Mouse (Mus musculus) CH12.LX (cell line): ENCODE measurements around the gene Lamb2. TPM values are rescaled to one million over a fixed set of nuclear protein-coding genes. Genes with fewer than 3 reads are reported as not detected.

Experiments used
- DNase-seq: peaks from one replicate; pipeline ENCODE4 v3.0.0-alpha.2; 2013; ENCODE audit errors: extremely low read depth
- H3K27ac ChIP-seq: 2 replicates; pipeline ENCODE4 v1.5.1; 2012; ENCODE audit warnings: low read depth, mild to moderate bottlenecking, control low read depth, moderate library complexity; ENCODE audit not compliant: insufficient read depth
- H3K27me3 ChIP-seq: replicated peaks from 2 replicates; pipeline ENCODE3; 2012; ENCODE audit warnings: inconsistent platforms
- H3K36me3 ChIP-seq, 2 experiments: replicated peaks in 1 of 2; 2 replicates each; pipeline versions ENCODE3 to v1.6.1; 2012; ENCODE audit warnings: inconsistent platforms in 1 of 2, low read length in 1 of 2, mild to moderate bottlenecking in 1 of 2, mixed read lengths in 1 of 2, moderate library complexity in 1 of 2; ENCODE audit not compliant: control insufficient read depth in 1 of 2, insufficient read depth in 1 of 2
- H3K4me1 ChIP-seq, 2 experiments: 2 replicates each; pipeline ENCODE4 v1.6.1; 2012; ENCODE audit warnings: inconsistent platforms in 1 of 2, moderate library complexity in 1 of 2; ENCODE audit not compliant: insufficient read depth in 2 of 2, control insufficient read depth in 1 of 2
- H3K4me2 ChIP-seq: 2 replicates; pipeline ENCODE4 v1.6.1; 2012; ENCODE audit warnings: low read depth, mild to moderate bottlenecking, control low read depth; ENCODE audit not compliant: poor library complexity, insufficient read depth, severe bottlenecking
- H3K4me3 ChIP-seq, 3 experiments: fragments of 150-350 bp in 1 of 3; sonication (generic) in 1 of 3; replicated peaks in 1 of 3; 2 replicates each; pipeline versions ENCODE3 to v1.5.1; 2011 to 2012; ENCODE audit warnings: low read depth in 2 of 3, low read length in 2 of 3, mild to moderate bottlenecking in 2 of 3, moderate library complexity in 2 of 3, control low read depth in 1 of 3, improper control_type of control experiment in 1 of 3, inconsistent platforms in 1 of 3, mixed read lengths in 1 of 3; ENCODE audit not compliant: poor library complexity in 1 of 3
- H3K79me2 ChIP-seq: replicated peaks from 2 replicates; pipeline ENCODE4 v1.6.1; 2012; ENCODE audit warnings: mild to moderate bottlenecking, moderate library complexity; ENCODE audit not compliant: control insufficient read depth, poor library complexity, insufficient read depth, severe bottlenecking; ENCODE audit errors: extremely low read depth
- H3K9ac ChIP-seq: 2 replicates; pipeline ENCODE4 v1.6.1; 2012; ENCODE audit warnings: low read depth, mild to moderate bottlenecking, control low read depth, moderate library complexity; ENCODE audit not compliant: insufficient read depth
- H3K9me3 ChIP-seq: replicated peaks from 2 replicates; pipeline ENCODE3; 2012; ENCODE audit warnings: low read length, inconsistent platforms, mixed read lengths
- BHLHE40 ChIP-seq: IDR thresholded peaks from 2 replicates; pipeline ENCODE4 v1.6.1; 2011; ENCODE audit warnings: mild to moderate bottlenecking, low read depth, low read length, improper control_type of control experiment
- E2F4 ChIP-seq: IDR thresholded peaks from 2 replicates; pipeline ENCODE4 v1.6.1; 2011; ENCODE audit warnings: low read depth, low read length, improper control_type of control experiment; ENCODE audit not compliant: insufficient replicate concordance
- EP300 ChIP-seq: IDR thresholded peaks from 2 replicates; pipeline ENCODE4 v1.6.1; 2011; ENCODE audit warnings: low read length, improper control_type of control experiment
- GABPA ChIP-seq: IDR thresholded peaks from 2 replicates; pipeline ENCODE4 v1.6.1; 2012; ENCODE audit warnings: low read depth, low read length, improper control_type of control experiment, inconsistent platforms; ENCODE audit not compliant: insufficient replicate concordance
- HCFC1 ChIP-seq: IDR thresholded peaks from 2 replicates; pipeline ENCODE4 v1.6.1; 2012; ENCODE audit warnings: low read depth, mild to moderate bottlenecking, inconsistent platforms, low read length, improper control_type of control experiment
- JUND ChIP-seq: conservative IDR thresholded peaks from 2 replicates; pipeline ENCODE4 v1.6.1; 2011; ENCODE audit warnings: low read depth, low read length, improper control_type of control experiment
- MAX ChIP-seq: IDR thresholded peaks from 2 replicates; pipeline ENCODE4 v1.6.1; 2011; ENCODE audit warnings: low read length, improper control_type of control experiment
- MEF2A ChIP-seq: IDR thresholded peaks from 2 replicates; pipeline ENCODE4 v1.6.1; 2014; ENCODE audit warnings: low read depth, mild to moderate bottlenecking, inconsistent platforms, low read length, improper control_type of control experiment, borderline replicate concordance
- MYC ChIP-seq: IDR thresholded peaks from 2 replicates; pipeline ENCODE4 v1.6.1; 2011; ENCODE audit warnings: low read depth, mild to moderate bottlenecking, improper control_type of control experiment, low read length
- NRF1 ChIP-seq: IDR thresholded peaks from 2 replicates; pipeline ENCODE4 v1.6.1; 2014; ENCODE audit warnings: low read depth, mild to moderate bottlenecking, inconsistent platforms, low read length, improper control_type of control experiment, moderate library complexity
- POLR2A ChIP-seq: IDR thresholded peaks from 2 replicates; pipeline ENCODE4 v1.6.1; 2011; ENCODE audit warnings: low read depth, mild to moderate bottlenecking, improper control_type of control experiment, low read length
- POLR2AphosphoS2 ChIP-seq: IDR thresholded peaks from 2 replicates; pipeline ENCODE4 v1.6.1; 2011; ENCODE audit warnings: low read depth, low read length, improper control_type of control experiment
- TBP ChIP-seq: conservative IDR thresholded peaks from 2 replicates; pipeline ENCODE4 v1.6.1; 2011; ENCODE audit warnings: low read depth, low read length, improper control_type of control experiment
- TCF12 ChIP-seq: IDR thresholded peaks from 2 replicates; pipeline ENCODE4 v1.6.1; 2014; ENCODE audit warnings: low read depth, mild to moderate bottlenecking, inconsistent platforms, low read length, improper control_type of control experiment
- UBTF ChIP-seq: IDR thresholded peaks from 2 replicates; pipeline ENCODE4 v1.6.1; 2012; ENCODE audit warnings: low read depth, mild to moderate bottlenecking, inconsistent platforms, low read length, improper control_type of control experiment, moderate library complexity
- USF2 ChIP-seq: conservative IDR thresholded peaks from 2 replicates; pipeline ENCODE4 v1.6.1; 2011; ENCODE audit warnings: low read depth, low read length, improper control_type of control experiment
- ZKSCAN1 ChIP-seq: IDR thresholded peaks from 2 replicates; pipeline ENCODE4 v1.6.1; 2012; ENCODE audit warnings: low read depth, inconsistent platforms, low read length, improper control_type of control experiment, borderline replicate concordance
- ZMIZ1 ChIP-seq: IDR thresholded peaks from 2 replicates; pipeline ENCODE4 v1.6.1; 2012; ENCODE audit warnings: low read depth, mild to moderate bottlenecking, inconsistent platforms, low read length, improper control_type of control experiment
- ZNF384 ChIP-seq: IDR thresholded peaks from 2 replicates; pipeline ENCODE4 v1.6.1; 2012; ENCODE audit warnings: low read depth, low read length, improper control_type of control experiment, inconsistent platforms
- dilution Hi-C: fragments of 300-500 bp; cut with MboI; formaldehyde crosslinking; loops from 2 replicates; pipeline ENCODE4 v1.14.3; 2020; ENCODE audit warnings: low sequenced_read_pairs; ENCODE audit not compliant: extremely low pct_unique_long_range_greater_than_20kb, extremely low pct_ligation_motif_present
- in situ Hi-C: fragments of 300-500 bp; cut with MboI; formaldehyde crosslinking; loops from 3 replicates; pipeline ENCODE4 v1.14.3; 2019; ENCODE audit warnings: low sequenced_read_pairs, low pct_ligation_motif_present, low pct_unique_long_range_greater_than_20kb, mixed read lengths
- polyA plus RNA-seq: library from polyadenylated mRNA; unstranded; fragments of >175 nt; gene quantifications from 2 replicates; pipeline ENCODE4 v1.2.1, GENCODE M21; 2012; ENCODE audit warnings: low read depth; ENCODE audit not compliant: insufficient read length
- total RNA-seq, 2 experiments: library from RNA; depleted of rRNA; stranded (reverse); fragments of 300-350 nt in 1 of 2; fragments of >200 nt in 1 of 2; gene quantifications; 2 replicates each; pipeline ENCODE4 v1.2.3; 2012 to 2014

Lamb2 gene
- total and polyA plus RNA-seq, 3 experiments, result 0.17 to 0.89 TPM; not detected in 1

DNA sequence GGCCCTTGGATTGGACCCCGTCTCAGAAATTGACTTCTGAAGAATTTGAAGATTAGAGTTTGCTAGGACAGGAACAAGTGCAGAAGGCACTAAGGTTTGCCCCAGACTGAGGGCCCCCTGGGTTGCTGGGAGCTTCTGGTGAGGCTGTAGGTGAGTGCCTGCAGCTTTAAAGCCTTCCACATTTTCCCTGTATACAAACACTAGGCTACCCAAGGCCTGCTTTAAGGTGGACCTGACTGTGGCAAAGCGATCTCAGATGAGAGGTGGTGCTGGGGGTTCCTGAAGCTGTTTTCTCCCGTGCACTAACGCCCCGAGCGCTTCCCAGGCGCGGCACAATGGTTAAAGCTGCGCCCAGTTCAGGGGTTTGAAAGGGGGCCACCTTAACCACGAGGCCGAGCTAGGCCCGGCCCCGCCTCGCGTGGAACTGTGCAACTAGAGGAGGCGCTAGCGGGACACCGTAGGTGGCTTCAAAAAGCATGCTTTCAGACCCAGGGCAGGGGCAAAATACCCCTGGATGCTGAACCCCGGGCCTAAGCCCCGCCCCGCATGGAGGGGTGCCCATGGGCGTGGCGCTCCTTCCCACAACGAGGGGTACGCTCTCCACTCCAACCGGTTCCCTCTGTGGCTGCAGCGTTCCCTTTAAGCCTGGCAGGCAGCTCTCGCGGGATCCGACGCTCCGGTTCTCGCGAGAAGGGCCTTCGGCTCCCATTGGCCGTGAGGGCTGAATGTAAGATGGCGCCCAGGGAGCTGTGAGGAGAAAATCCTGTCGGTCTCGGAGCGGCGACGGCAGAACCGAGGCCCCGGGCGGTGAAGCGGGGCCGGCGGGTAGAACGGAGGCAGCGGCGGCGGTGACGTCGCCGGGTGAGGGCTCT is 37.1 kb downstream of the Lamb2 start, which contains the start of gene Qrich1 (continued):
- no peak for TF ChIP-seq ZNF384
- no peak for TF ChIP-seq JUND
- peak; percentile 85 for TF ChIP-seq HCFC1
- no peak for TF ChIP-seq E2F4
- TF ChIP-seq UBTF, result no peak; the same call in 1 of the 2 replicates
- no peak; the same call in 1 of the 2 replicates for TF ChIP-seq USF2
- TF ChIP-seq GABPA, result no peak

DNA sequence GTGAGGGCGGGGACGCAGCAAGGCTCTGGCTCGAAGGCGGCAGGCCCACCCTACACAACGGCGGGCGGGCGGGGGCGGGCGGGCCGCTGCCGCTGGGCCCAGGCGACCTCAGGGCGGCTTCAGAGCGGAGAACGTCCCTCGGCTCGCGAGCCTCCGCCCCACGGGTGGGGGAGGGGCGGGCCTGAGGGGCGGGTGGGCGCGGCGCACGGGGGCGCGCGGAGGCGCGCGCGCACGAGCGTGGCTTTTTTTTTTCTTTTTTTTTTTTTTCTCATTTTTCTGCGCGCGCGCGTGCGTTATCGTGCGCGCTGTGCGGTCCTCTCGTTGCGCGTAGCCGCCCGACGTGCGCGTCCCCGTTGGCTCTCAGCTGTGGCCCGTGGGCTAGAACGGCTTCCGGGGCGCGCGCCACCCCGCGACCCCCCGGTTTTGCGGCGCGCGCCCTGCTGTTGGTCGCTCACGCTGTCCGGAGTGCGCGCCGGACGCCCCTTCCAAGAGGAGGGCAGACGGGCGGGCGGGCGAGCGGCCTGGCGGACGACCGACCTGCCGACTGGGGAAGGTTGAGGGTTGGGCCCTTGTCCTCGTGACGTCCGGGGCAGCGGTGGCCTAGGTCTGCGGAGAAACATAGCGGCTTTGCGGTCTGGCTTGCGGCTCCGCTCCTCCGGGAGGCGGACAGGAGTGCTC is 37.9 kb downstream of the Lamb2 start:
- Histone ChIP-seq H3K36me3 (peaks cover 34 to 62% of the 10 kb centered on the region in 2 experiments), H3K27me3 (no peaks in the 10 kb centered on the region), H3K4me3 (peak overlapping the region; percentile 85 to 95 (median 91)), H3K4me1 (peaks cover 4 to 38% of the 10 kb centered on the region in 2 experiments; a peak in 3 of 4 replicates), H3K9ac (peak overlapping the region; percentile 100), H3K4me2 (no peak overlapping the region), H3K9me3 (no peaks in the 10 kb centered on the region), H3K27ac (peak overlapping the region; percentile 92), H3K79me2 (peaks cover 42% of the 10 kb centered on the region)
- TF ChIP-seq MAX, result 0 out of 2 replicates have a peak, but pooled peaks have one; percentile 11
- no peak for TF ChIP-seq TBP
- no peak for TF ChIP-seq ZMIZ1
- peak; percentile 94 for TF ChIP-seq ZNF384
- peak; percentile 26 for TF ChIP-seq UBTF
- no peak for TF ChIP-seq POLR2AphosphoS2
- no peak for TF ChIP-seq EP300
- TF ChIP-seq ZKSCAN1, result no peak
- TF ChIP-seq MEF2A, result 0 out of 2 replicates have a peak, but pooled peaks have one; percentile 17
- TF ChIP-seq BHLHE40, result peak; percentile 24; the same call in 1 of the 2 replicates
- peak; percentile 6; the same call in 1 of the 2 replicates for TF ChIP-seq TCF12
- peak; percentile 71 for TF ChIP-seq NRF1
- TF ChIP-seq POLR2A, result no peak
- TF ChIP-seq MYC, result no peak
- dilution Hi-C loops (no loop called here), in situ Hi-C loops (no loop called here)
- DNase-seq, result peak; percentile 75
